21 mouse cellular contexts compared by ENCODE assay signal in the genomic region with DNA sequence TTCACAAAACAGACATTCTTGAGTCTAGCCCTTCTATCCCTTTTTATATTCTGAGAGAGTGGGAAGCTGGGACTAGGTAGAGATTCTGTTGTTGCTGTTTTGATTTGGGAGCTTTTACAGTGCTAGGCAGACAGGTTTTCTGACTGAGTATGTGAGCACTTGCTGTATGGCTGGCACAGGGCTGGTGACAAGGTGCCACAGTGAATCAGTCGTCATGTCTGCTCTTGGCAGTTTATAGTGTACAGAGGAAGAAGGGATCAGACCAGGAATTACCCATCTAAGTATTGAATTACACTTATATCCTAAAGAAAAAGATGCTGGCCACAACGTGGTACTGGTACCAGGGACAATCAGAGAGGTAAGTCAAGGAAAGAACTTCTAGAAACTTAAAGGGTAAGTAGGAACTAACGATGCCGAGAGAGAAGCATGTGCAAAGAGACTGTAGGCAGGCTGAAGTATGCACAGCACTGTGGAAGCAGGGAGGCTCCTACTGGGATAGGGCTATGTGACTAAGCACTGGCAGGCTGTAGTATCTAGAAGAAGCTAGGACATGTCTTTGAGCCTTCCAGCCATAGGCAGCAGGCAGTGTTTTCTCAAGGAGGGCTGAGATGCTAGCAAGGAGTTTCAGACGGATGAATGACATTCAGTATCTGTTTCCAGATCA.
DNase-seq lines count a peak whose midpoint lies in the region; ATAC-seq and TF ChIP-seq lines count a peak whose summit lies in the region.
"Had no signal": no experiment of that assay in that cellular context is flagged by ENCODE, and none has a peak within 500 bp of the region (broad histone marks: within the 10 kb centered on the region; RNA-seq: fewer than 3 reads in every experiment).

No protein-coding gene starts in this region.

- H3K27me3 ChIP-seq in heart, adult 2 months (ENCODE audit: control insufficient read depth, insufficient read depth, low read length): no peaks in the 10 kb centered on the region
- no peaks in the 10 kb centered on the region for H3K27me3 ChIP-seq in limb, embryonic 15.5 days
- no peaks in the 10 kb centered on the region for H3K27me3 ChIP-seq in limb, embryonic 10.5 days (ENCODE audit: low read depth, poor library complexity, severe bottlenecking)
- H3K27me3 ChIP-seq: hindbrain, embryonic 13.5 days; limb, embryonic 13.5 days; liver, embryonic 12.5 days had no signal

- peak overlapping the region; percentile 20 for H3K27ac ChIP-seq in heart, adult 2 months
- H3K27ac ChIP-seq in limb, embryonic 15.5 days: 0 out of 2 replicates have a peak overlapping the region, but pooled peaks have one; percentile 18
- H3K27ac ChIP-seq in limb, embryonic 10.5 days: no peak overlapping the region
- H3K27ac ChIP-seq: hindbrain, embryonic 13.5 days; kidney, postnatal 0 days; limb, embryonic 13.5 days; liver, embryonic 12.5 days had no signal

- 59% methylated on average over 5 of the region's 5 CpGs for WGBS in heart, adult 2 months
- WGBS in limb, embryonic 15.5 days: 72% methylated on average over 5 of the region's 5 CpGs
- WGBS in limb, embryonic 10.5 days: 77% methylated on average over 5 of the region's 5 CpGs

- no peak for TF ChIP-seq EP300 in heart, adult 2 months (IDR thresholded peaks at IDR 0.05; ENCODE audit: insufficient read depth, low read depth, low read length)

- no peak for TF ChIP-seq POLR2A in heart, adult 2 months (IDR thresholded peaks at IDR 0.05; ENCODE audit: insufficient read depth, low read depth, low read length)

- intact Hi-C loops in heart, adult 2 months (cut with DNase I): loop anchor here (5.0 kb wide), 2 partner anchors 34 to 84 kb away; no protein-coding TSS in a partner anchor

- H3K4me1 ChIP-seq in heart, adult 2 months (ENCODE audit: control insufficient read depth, insufficient read depth, low read length): peaks cover 21% of the 10 kb centered on the region
- H3K4me1 ChIP-seq in limb, embryonic 15.5 days: peaks cover 23% of the 10 kb centered on the region
- no peaks in the 10 kb centered on the region for H3K4me1 ChIP-seq in limb, embryonic 10.5 days

- no peaks in the 10 kb centered on the region for H3K9me3 ChIP-seq in limb, embryonic 15.5 days
- no peaks in the 10 kb centered on the region for H3K9me3 ChIP-seq in limb, embryonic 10.5 days (replicated peaks)
- H3K9me3 ChIP-seq: hindbrain, embryonic 13.5 days; limb, embryonic 13.5 days; liver, embryonic 12.5 days had no signal

- ATAC-seq in limb, embryonic 15.5 days (ENCODE audit: insufficient number of reproducible peaks, low FRiP score, low TSS enrichment, low read depth): no peak
- ATAC-seq in CD4-positive, CD25-positive, alpha-beta regulatory T cell, adult 4 months: no peak
- ATAC-seq: forebrain, embryonic 14.5 days; intestine, embryonic 16.5 days; liver, embryonic 12.5 days; liver, postnatal 0 days; midbrain, embryonic 16.5 days had no signal

- no peak overlapping the region for H3K9ac ChIP-seq in heart, adult 2 months (ENCODE audit: low read depth, low read length)
- H3K9ac ChIP-seq in limb, embryonic 15.5 days: no peak overlapping the region
- H3K9ac ChIP-seq: hindbrain, embryonic 13.5 days; limb, embryonic 13.5 days; liver, embryonic 12.5 days; liver, postnatal 0 days had no signal

- TF ChIP-seq CTCF in heart, adult 2 months (IDR thresholded peaks at IDR 0.05): no peak

- no peaks in the 10 kb centered on the region; the same call in 1 of the 2 replicates for H3K79me2 ChIP-seq in heart, adult 2 months (replicated peaks; ENCODE audit: control insufficient read depth, insufficient read depth, low read length)

- no peak overlapping the region for H3K4me3 ChIP-seq in heart, adult 2 months
- H3K4me3 ChIP-seq in limb, embryonic 15.5 days: no peak overlapping the region
- no peak overlapping the region for H3K4me3 ChIP-seq in limb, embryonic 10.5 days
- H3K4me3 ChIP-seq: hindbrain, embryonic 13.5 days; limb, embryonic 13.5 days; liver, embryonic 12.5 days had no signal

- H3K4me2 ChIP-seq in limb, embryonic 15.5 days: no peak overlapping the region
- H3K4me2 ChIP-seq: hindbrain, embryonic 13.5 days; limb, embryonic 13.5 days; liver, embryonic 12.5 days; midbrain, embryonic 11.5 days had no signal

- H3K36me3 ChIP-seq in heart, adult 2 months (ENCODE audit: control insufficient read depth, insufficient read depth, low read length): peaks cover 23% of the 10 kb centered on the region
- H3K36me3 ChIP-seq in limb, embryonic 15.5 days: no peaks in the 10 kb centered on the region
- no peaks in the 10 kb centered on the region for H3K36me3 ChIP-seq in limb, embryonic 10.5 days
- H3K36me3 ChIP-seq: hindbrain, embryonic 13.5 days; limb, embryonic 13.5 days had no signal

- DNase-seq in cerebellum, postnatal 25 days: peak; percentile 34 to 37
- DNase-seq in cerebellum, postnatal 36 days: no peak
- DNase-seq in heart, adult 2 months: no peak
- no peak for DNase-seq in heart, adult 8-10 months (ENCODE audit: low spot score)
- DNase-seq in limb, embryonic 10.5 days (ENCODE audit: low spot score): no peak
- DNase-seq: kidney, adult 8-10 months; kidney, postnatal 4 days; liver, postnatal 0 days; lung, postnatal 36 days; thymus, adult 18-20 months; thymus, postnatal 25 days had no signal

Comparison
In these comparisons a context has a peak if more than half of its experiments do, and no peak if none do; other contexts are left out.
1. DNase-seq: peak in cerebellum, postnatal 25 days (2 of 2); none in cerebellum, postnatal 36 days (0 of 2), heart, adult 2 months (0 of 2), heart, adult 8-10 months (single experiment) and limb, embryonic 10.5 days (single experiment).